Mouse (Mus musculus): Measurements from ENCODE around the gene Nln.

Gene Nln

DNA sequence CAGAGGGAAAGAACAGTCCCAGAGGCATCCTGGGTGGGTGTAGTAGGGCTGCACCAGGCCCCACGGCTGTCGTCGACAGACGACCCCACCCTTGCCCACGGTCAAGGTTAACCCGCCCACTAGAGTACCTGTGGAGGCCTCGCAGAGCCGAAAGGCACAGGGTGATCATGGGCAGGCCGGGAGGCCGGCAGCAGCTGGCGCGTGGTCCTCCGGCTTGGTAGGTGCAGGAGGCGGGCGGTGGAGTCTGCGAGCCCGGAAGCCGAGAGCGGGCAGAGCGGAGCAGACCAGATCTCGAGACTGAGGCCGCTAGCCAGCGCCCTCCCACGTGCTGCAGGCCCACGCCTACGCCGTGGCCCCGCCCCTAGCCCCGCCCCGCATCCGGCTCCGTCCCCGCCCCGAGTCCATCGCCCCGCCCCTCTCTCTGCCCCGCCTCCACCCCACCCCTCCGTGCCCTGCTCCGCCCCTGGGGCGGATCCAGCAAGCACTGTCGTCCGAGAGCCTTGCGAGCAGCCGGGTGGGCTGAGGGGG lies at the start of gene Nln, which contains the start of gene Sgtb:
Gene Nln (minus strand): TSS at position 327 of the 528 bp plus-strand sequence.
Gene Sgtb (plus strand): TSS at position 454 of the 528 bp plus-strand sequence.
- DNase-seq = peak; percentile 91 to 95

DNA sequence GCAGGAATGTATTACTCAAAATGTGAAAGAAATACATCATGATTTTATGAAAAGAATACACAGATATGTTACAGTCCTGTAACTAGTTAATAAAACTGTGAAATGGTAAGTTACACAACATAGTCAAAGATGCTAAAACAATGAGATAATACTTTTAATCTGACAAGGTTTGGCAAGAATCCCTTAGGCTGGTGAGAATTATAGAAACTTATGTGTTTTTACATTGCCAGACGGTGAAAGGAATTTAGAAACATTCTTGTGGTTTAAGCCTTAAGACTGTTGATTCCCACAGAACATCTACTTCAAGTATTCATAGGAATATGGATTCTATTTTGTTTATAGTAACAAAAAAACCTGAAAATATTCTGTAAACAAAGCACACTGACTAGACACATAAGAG lies 46.3 kb upstream of the Nln start:
- DNase-seq = no peak

DNA sequence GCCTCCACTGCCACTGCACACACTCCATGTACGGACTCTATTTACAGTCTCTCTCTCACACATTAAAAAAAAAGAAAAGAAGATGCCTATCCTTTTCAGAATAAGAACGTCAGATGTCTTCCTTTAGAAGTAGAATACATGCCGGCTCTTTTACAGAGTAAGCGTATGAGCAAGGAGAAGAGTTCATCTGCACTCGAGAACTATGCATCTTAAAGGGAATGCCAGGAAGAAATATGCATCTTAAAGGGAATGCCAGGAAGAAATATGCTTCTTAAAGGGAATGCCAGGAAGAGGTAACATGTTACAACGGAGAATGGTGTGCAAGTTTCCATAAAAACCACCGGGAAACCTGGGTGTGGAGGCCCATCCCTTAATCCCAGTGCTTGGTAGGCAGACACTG lies 45.7 kb upstream of the Nln start:
- DNase-seq = no peak

DNA sequence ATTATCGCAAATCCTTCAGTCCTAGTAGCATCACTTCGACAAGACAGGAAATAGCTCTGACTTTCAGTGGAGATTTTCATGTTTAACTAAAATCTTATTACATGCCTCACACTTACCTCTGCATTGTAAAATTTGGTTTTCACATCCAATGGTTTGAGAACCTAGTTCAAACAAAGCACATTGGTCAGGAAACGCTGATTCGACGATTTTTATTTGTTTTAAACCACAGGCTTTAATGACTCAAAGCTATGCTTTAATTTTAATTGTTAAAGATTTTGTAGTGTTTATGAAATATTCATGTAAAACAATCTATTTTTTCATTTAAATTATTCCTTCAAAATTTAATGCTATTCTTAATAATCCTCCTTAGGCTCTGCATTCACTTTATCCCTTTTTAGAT lies 44.8 kb upstream of the Nln start:
- DNase-seq = no peak

DNA sequence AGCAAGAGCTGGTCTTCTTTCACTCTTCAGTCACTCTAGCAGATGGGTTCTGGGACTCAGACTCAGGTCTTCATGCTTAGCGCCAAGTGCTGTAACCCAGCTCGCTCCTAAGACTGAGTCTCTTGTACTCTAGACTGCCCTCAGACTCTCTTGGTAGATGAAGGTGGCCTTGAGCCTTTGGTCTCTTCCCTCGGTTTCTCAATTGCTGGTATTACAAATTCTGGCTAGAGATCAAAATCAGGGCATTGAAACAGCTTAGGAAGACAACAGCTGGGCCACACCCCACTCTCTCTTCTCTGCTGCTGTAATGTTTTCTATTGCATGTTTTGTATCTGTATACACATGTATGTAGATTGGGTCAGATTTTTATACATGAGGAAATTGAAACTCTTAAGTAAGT lies 36.2 kb upstream of the Nln start:
- no peak for DNase-seq

DNA sequence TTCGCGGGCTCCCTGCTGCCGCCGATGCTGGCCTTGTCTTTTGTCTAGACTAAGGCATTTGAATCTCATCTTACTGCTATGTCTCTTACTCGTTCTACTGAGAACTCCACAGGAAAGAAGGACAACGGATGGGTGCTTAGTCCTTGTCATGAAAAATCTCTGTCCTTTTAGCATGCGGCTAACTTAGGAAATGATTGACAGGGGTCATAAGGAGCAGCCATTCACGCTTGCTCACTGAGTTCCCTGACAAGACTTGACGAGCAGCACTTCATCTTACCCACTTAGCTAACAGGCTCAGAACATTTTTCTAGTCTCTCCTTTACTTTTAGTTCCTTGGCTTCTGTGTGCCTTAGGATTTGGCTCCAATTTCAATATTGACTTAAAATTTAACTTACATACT lies 35.5 kb upstream of the Nln start:
- DNase-seq = no peak

DNA sequence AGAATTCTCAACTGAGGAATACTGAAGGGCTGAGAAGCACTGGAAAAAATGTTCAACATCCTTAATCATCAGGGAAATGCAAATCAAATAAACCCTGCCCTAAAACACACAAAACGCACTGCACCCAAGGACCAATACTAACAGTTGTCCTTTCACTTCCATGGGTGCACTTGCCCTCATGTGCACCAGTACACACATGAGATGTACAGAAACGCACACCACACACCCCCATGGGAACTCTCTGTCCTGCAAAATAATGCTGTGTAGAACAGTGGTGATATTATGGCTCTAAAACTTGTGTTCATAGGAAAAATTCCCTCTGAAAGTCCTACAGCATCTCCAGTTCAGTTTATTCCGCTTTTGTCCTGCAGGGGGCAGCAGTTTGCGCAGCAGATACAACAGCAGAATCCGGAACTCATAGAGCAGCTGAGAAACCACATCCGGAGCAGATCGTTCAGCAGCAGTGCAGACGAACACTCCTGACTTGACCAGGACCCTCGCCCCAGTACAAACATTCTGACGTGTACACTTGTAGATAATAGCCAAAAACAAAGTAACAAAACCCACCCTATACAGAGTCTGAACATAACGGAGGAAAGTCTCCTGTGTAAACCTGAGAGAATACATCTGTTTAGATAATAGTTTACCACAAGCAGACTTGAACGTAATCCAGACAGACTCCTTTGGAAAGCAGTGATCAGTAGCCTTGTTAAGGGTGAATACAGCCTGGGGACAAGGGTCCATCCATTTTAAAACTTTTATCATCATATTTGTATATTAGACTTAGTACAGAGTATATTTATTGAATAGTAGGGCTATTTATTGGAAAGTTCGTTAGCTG lies 30.2 kb upstream of the Nln start:
- DNase-seq = peak; percentile 82 to 90

DNA sequence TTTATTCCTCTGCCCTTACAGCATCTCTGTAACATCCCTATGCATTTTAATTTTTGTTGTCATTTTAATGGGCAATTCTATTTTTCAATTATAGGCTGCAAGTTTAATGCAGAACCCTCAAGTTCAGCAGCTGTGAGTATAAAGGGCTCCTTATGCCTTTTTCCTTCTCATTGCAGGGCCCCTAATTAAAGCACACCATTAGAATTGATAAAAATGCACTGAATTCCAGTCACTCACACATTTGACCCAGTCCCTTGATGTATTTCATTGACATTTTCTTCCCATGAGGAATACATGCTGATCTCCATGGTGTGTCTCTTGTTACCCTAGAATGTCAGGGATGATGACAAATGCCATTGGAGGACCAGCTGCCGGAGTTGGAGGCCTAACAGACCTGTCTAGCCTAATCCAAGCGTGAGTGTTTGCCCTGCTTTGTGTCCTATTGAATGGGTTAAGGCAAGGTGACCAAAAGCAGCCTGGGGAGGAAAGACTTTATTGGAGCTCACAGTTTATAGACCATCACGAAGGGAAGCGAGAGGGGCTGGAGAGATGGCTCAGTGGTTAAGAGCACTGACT lies 25.2 kb upstream of the Nln start:
- DNase-seq = no peak

DNA sequence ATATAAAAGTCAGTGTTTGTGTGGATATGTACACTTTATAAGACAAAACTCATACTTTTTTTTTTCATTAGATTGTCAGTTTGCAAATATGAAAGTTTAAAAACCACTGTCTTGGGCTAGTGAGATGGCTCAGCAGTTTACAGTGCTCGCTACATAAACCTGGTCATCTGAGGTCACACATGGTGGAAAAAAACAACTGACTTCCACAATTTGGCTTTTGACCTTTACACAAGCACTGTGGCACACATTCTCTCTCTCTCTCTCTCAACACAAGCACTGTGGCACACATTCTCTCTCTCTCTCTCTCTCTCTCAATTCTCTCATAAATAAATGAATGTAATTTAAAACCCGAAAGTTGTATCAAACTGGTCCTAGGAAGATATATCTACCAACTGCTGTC lies 23.1 kb upstream of the Nln start:
- no peak for DNase-seq

DNA sequence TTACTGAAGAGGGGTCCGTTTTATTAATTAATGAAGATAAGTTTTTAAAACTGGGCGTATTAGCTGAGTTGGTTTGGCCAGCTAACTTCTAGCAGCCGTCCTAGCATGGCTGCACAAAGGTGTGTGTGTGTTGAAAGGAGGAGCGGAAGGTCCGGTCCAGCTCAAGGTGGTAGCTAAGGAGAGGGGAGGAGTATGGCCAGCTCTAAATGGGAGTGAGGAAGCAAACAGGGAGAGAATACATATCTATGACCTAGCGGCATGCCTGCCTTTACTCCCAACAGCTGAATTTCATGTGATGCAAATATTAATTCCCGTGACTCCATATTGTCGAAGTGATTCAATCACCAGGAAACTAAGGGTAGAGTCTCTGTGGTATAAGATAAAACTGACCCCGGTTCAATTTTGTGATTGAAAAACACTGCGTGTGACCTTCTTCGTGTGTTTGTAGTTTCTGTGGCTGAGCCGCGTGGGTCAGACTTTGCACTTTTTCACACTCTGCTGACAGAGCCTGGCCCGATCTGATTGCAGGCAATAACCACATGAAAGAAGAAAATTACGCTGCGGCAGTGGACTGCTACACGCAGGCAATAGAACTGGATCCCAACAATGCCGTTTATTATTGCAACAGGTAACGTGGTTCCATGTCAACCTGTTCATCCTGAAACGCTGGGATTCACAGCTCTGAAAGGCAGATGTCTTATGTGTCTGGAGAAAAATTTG lies 14.4 kb upstream of the Nln start:
- no peak for DNase-seq

DNA sequence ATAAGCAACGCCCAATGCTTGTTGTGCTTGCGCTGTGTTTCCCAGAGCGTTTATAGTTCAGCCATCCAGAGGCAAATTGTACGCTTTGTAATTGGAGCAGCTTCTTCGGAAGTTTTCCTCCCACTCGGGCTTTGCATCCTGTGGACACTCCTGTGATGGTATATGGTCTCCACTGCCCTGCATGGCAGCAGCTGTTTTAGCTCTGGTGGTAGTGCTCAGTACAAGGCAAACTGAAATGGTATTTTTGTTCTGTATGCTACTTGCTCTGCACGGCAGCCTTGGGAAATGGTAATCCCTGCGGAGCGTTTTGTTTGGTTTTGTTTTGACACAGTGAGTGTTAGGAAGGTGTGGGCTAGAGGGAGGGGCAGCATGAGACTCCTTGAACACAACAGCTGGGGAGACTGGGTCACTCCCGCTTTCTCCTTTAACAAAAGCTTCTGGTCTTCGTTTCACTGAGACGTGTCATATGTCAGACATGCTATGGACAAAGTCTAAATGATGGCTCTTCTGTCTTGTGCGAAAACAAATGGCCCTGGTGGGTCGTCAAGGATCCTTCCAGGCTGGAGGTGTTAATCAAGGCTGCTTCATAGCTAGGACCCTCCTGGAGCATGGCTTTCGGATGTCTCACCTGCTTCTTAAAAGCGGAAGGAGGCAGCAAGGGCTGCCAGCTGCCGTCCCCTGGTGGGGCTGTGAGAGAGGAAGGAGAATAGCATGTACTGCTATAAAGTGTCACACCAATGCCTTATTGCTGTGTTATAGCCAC lies 12.8 kb upstream of the Nln start:
- no peak for DNase-seq

DNA sequence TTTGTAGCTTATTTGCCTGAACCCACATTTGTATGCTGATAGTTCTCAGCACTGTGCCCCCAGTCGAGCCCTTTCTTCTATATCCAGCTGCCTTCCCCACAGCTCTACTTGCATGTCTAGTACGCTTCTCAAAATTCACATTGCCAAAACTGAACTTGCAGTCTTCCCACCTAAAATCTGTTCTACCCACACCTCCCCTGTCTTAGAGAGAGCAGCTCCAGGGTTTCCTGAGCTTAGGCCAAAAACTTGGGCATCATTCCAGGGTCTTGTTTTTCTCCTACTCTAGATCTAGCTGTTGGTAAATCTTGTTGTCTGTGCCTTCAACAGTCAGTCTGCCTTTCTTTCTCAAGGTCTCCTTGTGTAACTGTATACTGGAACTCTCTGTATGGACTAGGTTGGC lies 5.4 kb upstream of the Nln start:
- no peak for DNase-seq

DNA sequence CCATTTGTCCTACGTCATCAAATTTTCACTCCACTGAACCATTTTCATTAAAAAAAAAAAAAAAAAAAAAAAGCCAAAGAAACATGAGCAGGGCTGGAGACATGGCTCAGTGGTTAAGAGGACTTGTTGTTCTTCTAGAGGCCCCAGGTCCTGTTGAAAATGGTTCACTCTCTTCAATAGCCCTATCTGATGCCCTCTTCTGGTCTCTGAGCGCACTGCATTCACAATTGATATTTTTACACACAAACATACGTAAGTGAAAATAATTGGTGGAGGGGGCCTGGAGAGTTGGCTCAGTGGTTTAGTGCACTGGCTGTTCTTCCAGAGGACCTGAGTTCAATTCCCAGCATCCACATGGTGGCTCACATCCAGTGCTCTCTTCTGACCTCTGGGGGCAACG lies 4.4 kb upstream of the Nln start:
- DNase-seq = peak in 1 of 2 experiments; percentile 29

DNA sequence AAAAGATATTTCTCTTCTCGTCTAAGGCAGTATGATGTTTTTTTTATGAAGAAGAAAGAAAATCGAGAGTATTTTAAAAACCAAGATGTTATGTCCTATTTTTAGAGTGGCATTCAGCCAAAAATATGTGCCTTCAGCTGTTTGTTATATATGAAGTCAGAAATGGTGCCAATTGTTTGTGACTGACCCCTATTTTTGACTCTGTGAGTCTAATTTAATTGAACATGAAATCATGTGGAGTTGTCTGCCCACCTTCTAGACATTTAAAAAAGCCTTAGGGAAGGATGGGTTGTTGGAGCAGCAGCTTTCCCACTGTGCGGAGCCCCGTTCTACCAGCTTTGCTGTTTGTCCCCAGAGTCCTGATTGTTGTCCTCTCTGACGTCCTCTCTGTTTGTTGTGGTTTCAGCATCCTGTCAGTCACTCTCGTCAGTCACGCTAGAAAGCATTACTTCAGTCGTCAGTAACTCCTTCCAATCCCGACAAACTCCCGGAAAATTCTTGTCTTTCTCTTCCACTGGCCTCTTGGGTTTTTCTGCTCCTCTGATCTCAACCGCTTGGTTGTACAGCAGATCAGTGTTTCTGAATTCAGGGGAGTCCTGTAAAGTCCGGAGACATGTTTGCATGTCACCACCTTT lies 3.0 kb upstream of the Nln start:
- no peak for DNase-seq

DNA sequence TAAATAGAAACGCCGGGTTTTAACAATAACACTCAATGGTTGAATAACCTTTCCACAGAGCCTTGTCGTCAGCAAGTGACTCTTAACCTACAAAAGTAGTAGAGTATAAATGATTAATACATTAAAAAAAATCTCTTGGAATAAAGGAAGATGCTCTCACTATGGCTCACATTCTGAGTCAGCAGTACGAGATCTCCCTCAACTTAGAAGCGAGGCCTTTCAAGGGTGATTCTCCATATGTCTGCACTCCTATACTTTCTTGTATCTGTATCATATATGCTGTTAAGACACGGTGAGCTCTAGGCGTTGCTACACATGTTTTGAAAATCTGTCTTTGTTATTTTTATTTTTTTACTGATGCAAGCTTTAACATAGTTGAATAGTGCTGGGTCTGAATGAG lies 1.1 kb upstream of the Nln start:
- DNase-seq = no peak

DNA sequence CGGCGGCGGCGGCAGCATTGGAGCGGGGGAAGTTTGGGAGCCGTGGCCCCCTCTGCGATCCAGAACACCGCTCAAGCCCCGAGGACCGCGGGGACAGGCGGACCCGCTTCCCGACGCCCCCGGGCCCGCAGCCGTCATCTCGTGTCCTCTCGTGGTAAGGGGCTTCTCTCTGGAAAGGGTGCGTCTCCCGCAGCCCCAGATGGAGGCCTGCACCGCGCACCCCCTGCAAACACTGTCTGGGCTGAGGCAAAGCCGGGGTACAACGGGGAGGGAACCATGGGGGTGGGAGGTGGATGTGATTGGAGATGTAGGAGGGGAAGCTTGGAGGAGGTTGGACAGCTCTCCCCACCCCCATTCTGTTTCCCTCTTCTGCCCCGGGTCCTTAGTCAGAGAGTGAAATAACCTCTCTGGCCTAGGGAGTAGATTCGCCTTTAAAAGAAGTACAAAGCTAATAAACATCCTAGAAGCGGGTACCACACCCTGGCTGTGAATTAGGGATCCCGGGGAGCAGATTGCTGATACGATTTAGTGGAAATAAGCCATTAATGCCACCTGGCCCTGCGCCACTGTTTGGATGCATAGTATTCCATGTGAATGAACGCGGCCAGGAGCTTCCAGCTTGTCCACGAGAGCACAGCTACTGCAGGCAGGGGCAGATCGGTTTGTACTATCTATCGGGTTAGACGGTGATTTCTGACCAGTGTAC lies 555 bp upstream of the Nln start:
- peak; percentile 78 to 82 for DNase-seq

DNA sequence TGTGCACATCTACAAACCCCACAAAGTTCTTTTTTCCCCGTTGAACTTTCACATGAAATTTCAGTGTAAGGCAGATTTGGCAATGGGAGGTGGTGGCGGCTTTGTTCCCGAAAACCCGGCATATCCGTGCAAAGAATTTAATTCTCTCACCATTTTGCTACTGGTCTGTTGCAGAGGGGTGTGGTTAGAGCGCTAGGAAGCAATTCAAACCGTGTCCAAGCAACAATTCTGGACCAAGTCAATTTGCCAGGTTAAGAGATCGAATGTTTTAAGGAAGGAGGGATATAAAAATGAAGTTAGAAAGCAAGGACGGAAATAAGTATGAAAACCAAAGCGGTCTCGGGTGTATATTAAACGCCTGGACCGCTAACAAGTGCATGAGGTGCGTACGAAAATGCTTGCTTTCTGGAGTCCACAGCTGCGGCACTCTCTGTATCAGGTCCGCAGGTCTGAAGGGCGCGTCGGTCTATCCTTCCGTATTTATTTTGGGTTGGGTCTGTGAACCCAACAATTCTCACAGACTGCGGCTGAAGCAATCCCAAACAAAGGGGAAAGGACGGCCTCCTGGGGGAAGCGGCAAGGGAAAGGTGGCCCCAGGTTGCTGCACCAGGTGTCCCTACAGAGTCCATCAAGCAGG lies 645 bp downstream of the Nln start:
- DNase-seq = peak in 1 of 2 experiments; percentile 17

DNA sequence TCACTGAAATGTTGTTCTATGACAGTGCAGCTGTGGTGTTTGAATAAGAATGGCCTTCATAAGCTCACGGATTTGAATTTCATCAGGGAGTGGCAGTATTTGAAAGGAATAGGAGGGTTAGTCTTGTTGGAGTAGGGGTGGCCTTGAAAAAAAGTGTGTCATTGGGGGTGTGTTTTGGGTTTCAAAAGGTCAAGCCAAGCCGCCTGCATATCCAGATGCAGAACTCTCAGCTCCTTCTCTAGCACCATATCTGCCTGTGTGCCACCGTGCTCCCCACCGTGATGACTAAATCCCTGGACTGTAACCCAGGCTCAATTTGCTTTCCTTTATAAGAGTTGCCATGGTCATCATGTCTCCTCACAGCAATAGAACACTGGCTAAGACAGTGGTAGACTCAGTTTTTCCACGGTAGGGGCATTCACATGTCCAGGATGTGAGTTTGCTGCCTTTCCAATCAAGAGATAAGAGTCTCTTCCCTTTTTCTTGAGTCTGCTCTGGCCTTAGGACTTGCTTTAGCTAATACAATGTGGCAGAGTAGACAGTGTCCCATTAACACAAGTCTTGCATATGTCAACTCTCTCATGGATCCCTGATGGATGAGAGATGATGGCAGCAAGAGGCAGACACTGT lies 7.7 kb downstream of the Nln start:
- DNase-seq = no peak

DNA sequence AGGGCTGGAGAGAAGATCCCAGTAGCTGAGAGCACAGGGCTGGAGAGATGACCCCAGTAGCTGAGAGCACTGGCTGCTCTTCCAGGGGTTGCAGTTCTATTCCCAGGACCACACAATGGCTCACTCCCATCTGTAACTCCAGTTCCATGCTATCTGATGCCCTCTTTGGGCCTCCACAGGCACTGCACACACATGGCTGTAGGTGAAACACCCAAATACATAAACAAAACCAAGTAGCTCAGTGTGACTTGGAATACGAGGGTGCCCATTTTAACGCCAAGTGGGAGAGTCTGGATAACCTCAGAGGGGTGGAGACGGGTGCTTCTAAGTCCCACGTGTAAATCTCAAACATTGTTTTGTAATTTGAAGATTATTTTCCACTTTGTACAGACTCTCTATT lies 9.0 kb downstream of the Nln start:
- no peak for DNase-seq

DNA sequence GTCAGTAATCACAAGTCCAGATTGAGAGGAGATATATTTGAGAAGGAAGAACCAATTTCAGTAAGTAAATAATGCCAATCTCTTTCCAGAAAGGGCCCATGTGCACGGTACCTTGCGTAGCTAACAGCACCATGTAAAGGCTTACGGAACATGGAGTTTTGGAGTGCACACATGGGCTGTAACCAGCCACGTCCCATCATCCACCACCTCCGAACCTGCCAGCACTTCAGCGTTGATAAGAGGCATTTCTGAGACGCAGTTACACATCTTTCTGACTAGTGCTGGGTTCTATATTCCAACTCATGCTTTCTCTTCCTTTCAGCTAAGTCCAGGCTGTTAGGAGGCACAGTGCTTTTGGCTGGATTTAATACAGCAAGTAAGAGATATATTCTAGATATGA lies 12.2 kb downstream of the Nln start:
- DNase-seq = no peak

DNA sequence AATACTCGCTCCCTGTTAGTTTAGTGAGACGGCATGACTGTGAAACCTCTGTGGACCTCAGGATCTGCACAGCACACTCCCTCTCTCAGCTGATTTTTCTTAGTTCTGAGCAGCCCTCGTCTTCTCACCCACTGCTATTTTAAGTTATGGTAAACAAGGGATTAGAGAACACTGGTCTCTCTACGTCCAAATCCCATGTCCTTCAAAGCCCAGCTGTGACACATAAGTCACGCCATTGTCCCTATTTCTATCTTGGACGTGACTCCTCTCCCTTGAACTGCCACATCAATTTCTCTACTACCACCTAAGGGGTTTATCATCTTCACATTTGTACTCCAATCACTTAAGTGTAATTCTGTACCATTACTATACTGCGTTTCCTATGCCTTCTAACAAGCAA lies 13.5 kb downstream of the Nln start:
- no peak for DNase-seq
